Mouse (Mus musculus) MEL (cell line): ENCODE results near the gene Duox1.
A peak's percentile ranks its signal among the peaks of the same experiment; 100 is the strongest.

ENCODE experiments used
- CHD2 ChIP-seq: IDR thresholded peaks from 2 replicates; pipeline ENCODE4 v1.6.1; 2011; ENCODE audit warnings: low read length, improper control_type of control experiment
- CTCF ChIP-seq, 3 experiments: IDR thresholded peaks in 2 of 3; conservative IDR thresholded peaks in 1 of 3; 2 replicates each; pipeline ENCODE4 v1.5.1; 2011 to 2012; ENCODE audit warnings: low read length in 3 of 3, low read depth in 2 of 3, mild to moderate bottlenecking in 2 of 3, improper control_type of control experiment in 1 of 3, inconsistent platforms in 1 of 3, mixed read lengths in 1 of 3, moderate library complexity in 1 of 3; ENCODE audit not compliant: control insufficient read depth in 1 of 3, insufficient read depth in 1 of 3, poor library complexity in 1 of 3, severe bottlenecking in 1 of 3
- E2F4 ChIP-seq: IDR thresholded peaks from 2 replicates; pipeline ENCODE4 v1.6.1; 2011; ENCODE audit warnings: low read depth, low read length, improper control_type of control experiment, borderline replicate concordance
- EP300 ChIP-seq, 2 experiments: IDR thresholded peaks; 2 replicates each; pipeline ENCODE4 v1.6.1; 2011; ENCODE audit warnings: improper control_type of control experiment in 2 of 2, low read length in 2 of 2, low read depth in 1 of 2, mild to moderate bottlenecking in 1 of 2
- ETS1 ChIP-seq: IDR thresholded peaks from 2 replicates; pipeline ENCODE4 v1.6.1; 2012; ENCODE audit warnings: low read depth, mild to moderate bottlenecking, inconsistent platforms, low read length, improper control_type of control experiment, moderate library complexity
- MXI1 ChIP-seq: IDR thresholded peaks from 2 replicates; pipeline ENCODE4 v1.6.1; 2011; ENCODE audit warnings: mild to moderate bottlenecking, low read depth, low read length, improper control_type of control experiment
- POLR2A ChIP-seq, 2 experiments: IDR thresholded peaks; 2 replicates each; pipeline ENCODE4 v1.6.1; 2011 to 2012; ENCODE audit warnings: low read length in 2 of 2, mild to moderate bottlenecking in 2 of 2, control low read depth in 1 of 2, improper control_type of control experiment in 1 of 2, low read depth in 1 of 2, moderate library complexity in 1 of 2; ENCODE audit not compliant: control insufficient read depth in 1 of 2, insufficient read depth in 1 of 2, poor library complexity in 1 of 2
- POLR2AphosphoS2 ChIP-seq: IDR thresholded peaks from 2 replicates; pipeline ENCODE4 v1.6.1; 2011; ENCODE audit warnings: low read length, improper control_type of control experiment
- RAD21 ChIP-seq: IDR thresholded peaks from 2 replicates; pipeline ENCODE4 v1.6.1; 2011; ENCODE audit warnings: mild to moderate bottlenecking, low read depth, low read length, improper control_type of control experiment
- UBTF ChIP-seq: IDR thresholded peaks from 2 replicates; pipeline ENCODE4 v1.6.1; 2012; ENCODE audit warnings: low read depth, mild to moderate bottlenecking, inconsistent platforms, low read length, improper control_type of control experiment, moderate library complexity, borderline replicate concordance; ENCODE audit not compliant: insufficient read depth
- USF1 ChIP-seq: IDR thresholded peaks from 2 replicates; pipeline ENCODE4 v1.6.1; 2014; ENCODE audit warnings: low read depth, mild to moderate bottlenecking, inconsistent platforms, low read length, improper control_type of control experiment, moderate library complexity
- USF2 ChIP-seq, 2 experiments: IDR thresholded peaks; 2 replicates each; pipeline ENCODE4 v1.6.1; 2011 to 2012; ENCODE audit warnings: improper control_type of control experiment in 2 of 2, low read length in 2 of 2, borderline replicate concordance in 1 of 2, inconsistent platforms in 1 of 2, low read depth in 1 of 2, mild to moderate bottlenecking in 1 of 2; ENCODE audit not compliant: insufficient read depth in 1 of 2

GRCm38 (mm10) chr2:122365244-122365866, 49.9 kb downstream of the Duox1 start:
- TF ChIP-seq POLR2AphosphoS2: no peak
- TF ChIP-seq USF1: no peak
- TF ChIP-seq CTCF (IDR thresholded peaks at IDR 0.05 in 2 of 3, conservative IDR thresholded peaks at IDR 0.05 in 1 of 3; ENCODE audit: control insufficient read depth in 1 of 3, insufficient read depth in 1 of 3, low read depth in 2 of 3, low read length in 3 of 3, poor library complexity in 1 of 3, severe bottlenecking in 1 of 3): peak; percentile 56 to 58 (median 57)
- no peak for TF ChIP-seq CHD2
- no peak for TF ChIP-seq POLR2A (IDR thresholded peaks at IDR 0.05; ENCODE audit: control insufficient read depth in 1 of 2, insufficient read depth in 1 of 2, low read depth in 1 of 2, low read length in 2 of 2, poor library complexity in 1 of 2)
- TF ChIP-seq MXI1: no peak
- TF ChIP-seq EP300 (IDR thresholded peaks at IDR 0.05; ENCODE audit: low read depth in 1 of 2, low read length in 2 of 2): no peak
- no peak for TF ChIP-seq E2F4
- TF ChIP-seq ETS1: no peak
- TF ChIP-seq RAD21: no peak; the same call in 1 of the 2 replicates
- no peak for TF ChIP-seq USF2 (IDR thresholded peaks at IDR 0.05; ENCODE audit: borderline replicate concordance in 1 of 2, insufficient read depth in 1 of 2, low read depth in 1 of 2, low read length in 2 of 2)
- TF ChIP-seq UBTF: no peak
